Mouse (Mus musculus) brain, embryonic 14.5 days (tissue): ENCODE data around the gene Lmln.

Experiments used
- CTCF ChIP-seq: fragments of 200-500 bp; IDR thresholded peaks from 2 replicates; pipeline ENCODE4 v1.5.1; 2012; ENCODE audit warnings: inconsistent platforms, mild to moderate bottlenecking, moderate library complexity, borderline replicate concordance; ENCODE audit not compliant: insufficient read depth, insufficient read length; ENCODE audit errors: extremely low read depth
- POLR2A ChIP-seq: fragments of 200-500 bp; IDR thresholded peaks from 2 replicates; pipeline ENCODE4 v1.6.1; 2012; ENCODE audit warnings: mild to moderate bottlenecking, inconsistent platforms, borderline replicate concordance; ENCODE audit not compliant: poor library complexity, insufficient read depth, insufficient read length, severe bottlenecking; ENCODE audit errors: extremely low read depth

GRCm38 (mm10) chr16:33015396-33015907 is 46.9 kb upstream of the Lmln start:
- TF ChIP-seq CTCF: no peak
- no peak for TF ChIP-seq POLR2A
